ENCODE assay signal across 15 mouse cellular contexts in genomic region chr11:96310183-96310938, GRCm38 (mm10). TPM values are rescaled to one million over a fixed set of nuclear protein-coding genes. Genes with fewer than 3 reads are reported as not detected.
DNase-seq lines count a peak whose midpoint lies in the region; ATAC-seq and TF ChIP-seq lines count a peak whose summit lies in the region.
"Had no signal": no experiment of that assay in that cellular context is flagged by ENCODE, and none has a peak within 500 bp of the region (broad histone marks: within the 10 kb centered on the region; RNA-seq: fewer than 3 reads in every experiment).

No protein-coding gene starts in this region.

- ATAC-seq in hindbrain, embryonic 11.5 days (ENCODE audit: low FRiP score) = peak; percentile 59; the same call in 1 of the 2 replicates
- 0 out of 2 replicates have a peak, but pooled peaks have one; percentile 54 for ATAC-seq in neural tube, embryonic 12.5 days (ENCODE audit: low FRiP score, low read depth)
- ATAC-seq in forebrain, embryonic 15.5 days (replicated peaks) = no peak
- ATAC-seq: Patski had no signal

- WGBS in hindbrain, embryonic 11.5 days = under 1% methylated on average over 20 of the region's 20 CpGs
- WGBS in hindbrain, embryonic 10.5 days = 4% methylated on average over 20 of the region's 20 CpGs
- WGBS in kidney, adult 2 months = 14% methylated on average over 20 of the region's 20 CpGs
- WGBS in neural tube, embryonic 12.5 days = 2% methylated on average over 20 of the region's 20 CpGs
- 2% methylated on average over 20 of the region's 20 CpGs for WGBS in forebrain, embryonic 15.5 days

- peak overlapping the region; percentile 48 for H3K4me3 ChIP-seq in hindbrain, embryonic 11.5 days (ENCODE audit: low read depth, low read length)
- no peak overlapping the region for H3K4me3 ChIP-seq in hindbrain, embryonic 10.5 days
- H3K4me3 ChIP-seq in brown adipose tissue, adult 24 weeks (ENCODE audit: insufficient read depth, low read depth, low read length) = peak overlapping the region; percentile 20; the same call in 1 of the 2 replicates
- peak overlapping the region; percentile 38 for H3K4me3 ChIP-seq in kidney, adult 2 months (ENCODE audit: insufficient read depth, low read depth, low read length)
- peak overlapping the region; percentile 99 for H3K4me3 ChIP-seq in neural tube, embryonic 12.5 days
- no peak overlapping the region for H3K4me3 ChIP-seq in left cerebral cortex, adult 2 months
- H3K4me3 ChIP-seq in forebrain, embryonic 15.5 days = no peak overlapping the region

- TF ChIP-seq CTCF in kidney, adult 2 months (conservative IDR thresholded peaks at IDR 0.05; ENCODE audit: insufficient read depth, insufficient read length, low read depth, low read length) = no peak
- no peak for TF ChIP-seq CTCF in left cerebral cortex, adult 2 months (IDR thresholded peaks at IDR 0.05)

- H3K9ac ChIP-seq in hindbrain, embryonic 11.5 days (ENCODE audit: low read depth, low read length) = no peak overlapping the region
- H3K9ac ChIP-seq in neural tube, embryonic 12.5 days = peak overlapping the region; percentile 100
- no peak overlapping the region for H3K9ac ChIP-seq in forebrain, embryonic 15.5 days (replicated peaks)
- H3K9ac ChIP-seq: limb, embryonic 13.5 days had no signal

- H3K4me2 ChIP-seq in hindbrain, embryonic 11.5 days (replicated peaks; ENCODE audit: low read depth, low read length) = peak overlapping the region; percentile 35
- peak overlapping the region; percentile 100 for H3K4me2 ChIP-seq in neural tube, embryonic 12.5 days (replicated peaks)
- no peak overlapping the region for H3K4me2 ChIP-seq in forebrain, embryonic 15.5 days (replicated peaks)

- DNase-seq in hindbrain, embryonic 11.5 days (ENCODE audit: low spot score) = no peak
- DNase-seq in hindbrain, embryonic 10.5 days (ENCODE audit: low spot score) = no peak
- DNase-seq in kidney, adult 2 months = peak; percentile 53
- no peak for DNase-seq in left cerebral cortex, adult 2 months (ENCODE audit: extremely low spot score in 1 of 2, low spot score in 2 of 2)
- no peak for DNase-seq in cerebellum, adult 18-20 months
- DNase-seq: cerebellum, postnatal 10 days; heart, postnatal 4 days; layer of hippocampus, adult 9-11 months; spleen, adult 18-20 months had no signal

- peak overlapping the region; percentile 90 for H3K27ac ChIP-seq in hindbrain, embryonic 11.5 days (ENCODE audit: low read depth, low read length)
- H3K27ac ChIP-seq in hindbrain, embryonic 10.5 days = no peak overlapping the region
- peak overlapping the region; percentile 70 for H3K27ac ChIP-seq in brown adipose tissue, adult 24 weeks (replicated peaks; ENCODE audit: low read depth, low read length)
- H3K27ac ChIP-seq in kidney, adult 2 months (ENCODE audit: insufficient read depth, low read depth, low read length) = peak overlapping the region; percentile 92
- peak overlapping the region; percentile 100 for H3K27ac ChIP-seq in neural tube, embryonic 12.5 days
- H3K27ac ChIP-seq in left cerebral cortex, adult 2 months = no peak overlapping the region
- H3K27ac ChIP-seq in forebrain, embryonic 15.5 days (replicated peaks) = no peak overlapping the region
- H3K27ac ChIP-seq: limb, embryonic 13.5 days had no signal

- no peaks in the 10 kb centered on the region for H3K9me3 ChIP-seq in hindbrain, embryonic 11.5 days (ENCODE audit: control insufficient read depth, low read length)
- no peaks in the 10 kb centered on the region for H3K9me3 ChIP-seq in hindbrain, embryonic 10.5 days
- no peaks in the 10 kb centered on the region for H3K9me3 ChIP-seq in neural tube, embryonic 12.5 days
- no peaks in the 10 kb centered on the region for H3K9me3 ChIP-seq in forebrain, embryonic 15.5 days
- H3K9me3 ChIP-seq: limb, embryonic 13.5 days had no signal

- no peak for TF ChIP-seq POLR2A in kidney, adult 2 months (IDR thresholded peaks at IDR 0.05; ENCODE audit: low read depth, low read length)

- no peaks in the 10 kb centered on the region for H3K4me1 ChIP-seq in hindbrain, embryonic 11.5 days (replicated peaks; ENCODE audit: control insufficient read depth, insufficient read depth, low read length)
- peaks cover 12% of the 10 kb centered on the region for H3K4me1 ChIP-seq in hindbrain, embryonic 10.5 days (replicated peaks)
- peaks cover 21% of the 10 kb centered on the region for H3K4me1 ChIP-seq in brown adipose tissue, adult 24 weeks (ENCODE audit: control insufficient read depth, insufficient read depth, insufficient read length, low read length)
- peaks cover 18% of the 10 kb centered on the region; the same call in 1 of the 2 replicates for H3K4me1 ChIP-seq in kidney, adult 2 months (ENCODE audit: control insufficient read depth, insufficient read depth, low read length)
- H3K4me1 ChIP-seq in neural tube, embryonic 12.5 days = peaks cover 83% of the 10 kb centered on the region
- no peaks in the 10 kb centered on the region for H3K4me1 ChIP-seq in forebrain, embryonic 15.5 days

- H3K27me3 ChIP-seq in hindbrain, embryonic 11.5 days (ENCODE audit: control insufficient read depth, insufficient read depth, low read length) = peaks cover 95% of the 10 kb centered on the region
- H3K27me3 ChIP-seq in hindbrain, embryonic 10.5 days (ENCODE audit: insufficient read depth, poor library complexity, severe bottlenecking) = peaks cover 100% of the 10 kb centered on the region
- H3K27me3 ChIP-seq in kidney, adult 2 months (replicated peaks; ENCODE audit: control insufficient read depth, insufficient read depth, low read length) = no peaks in the 10 kb centered on the region
- H3K27me3 ChIP-seq in neural tube, embryonic 12.5 days (replicated peaks) = no peaks in the 10 kb centered on the region
- peaks cover 100% of the 10 kb centered on the region for H3K27me3 ChIP-seq in forebrain, embryonic 15.5 days
- H3K27me3 ChIP-seq: Patski had no signal

- H3K36me3 ChIP-seq in hindbrain, embryonic 11.5 days (ENCODE audit: control insufficient read depth, insufficient read depth, low read length) = no peaks in the 10 kb centered on the region
- no peaks in the 10 kb centered on the region for H3K36me3 ChIP-seq in hindbrain, embryonic 10.5 days
- no peaks in the 10 kb centered on the region for H3K36me3 ChIP-seq in kidney, adult 2 months (ENCODE audit: control insufficient read depth, insufficient read depth, low read length)
- peaks cover 3% of the 10 kb centered on the region for H3K36me3 ChIP-seq in neural tube, embryonic 12.5 days
- no peaks in the 10 kb centered on the region for H3K36me3 ChIP-seq in forebrain, embryonic 15.5 days
- H3K36me3 ChIP-seq: limb, embryonic 13.5 days had no signal

- intact Hi-C loops in left cerebral cortex, adult 2 months (cut with DNase I) = loop anchor here (5.0 to 10.0 kb wide), 2 partner anchors 242 to 306 kb away; partner anchors contain the start of gene Igf2bp1

RNA-seq across cellular contexts. Expression of gene Hoxb5, which starts 7.2 kb away (rescaled TPM):
- polyA plus RNA-seq in hindbrain, embryonic 11.5 days (2014; fragmentation: Nextera tagmentation; extraction: Ambion mirVana) = 33.1 and 42.5 TPM in 2 replicates
- polyA plus RNA-seq in hindbrain, embryonic 10.5 days (2016; fragmentation: Nextera tagmentation; extraction: Ambion mirVana) = 0.14 and 6.3 TPM in 2 replicates
- 1.1 and 1.2 TPM in 2 replicates for polyA plus RNA-seq in brown adipose tissue, adult 24 weeks (2012; ENCODE audit: insufficient read depth, insufficient read length, missing spikeins)
- polyA plus RNA-seq in kidney, adult 2 months (2012; rRNA removed) = 7.7 and 8.4 TPM in 2 replicates
- 79.2 and 94.7 TPM in 2 replicates for polyA plus RNA-seq in neural tube, embryonic 12.5 days (2016; fragmentation: Nextera tagmentation; extraction: Ambion mirVana)
- not detected for total RNA-seq in left cerebral cortex, adult 2 months (2021)
- polyA plus RNA-seq in forebrain, embryonic 15.5 days (2015; fragmentation: Nextera tagmentation; extraction: Ambion mirVana) = not detected in 2 replicates
- polyA plus RNA-seq: C2C12 had no signal

RNA-seq across cellular contexts. Expression of gene Hoxb4, which starts 7.7 kb away (rescaled TPM):
- polyA plus RNA-seq in hindbrain, embryonic 11.5 days (2014; fragmentation: Nextera tagmentation; extraction: Ambion mirVana) = 3.5 and 5.1 TPM in 2 replicates
- 0.47 and 3.1 TPM in 2 replicates for polyA plus RNA-seq in hindbrain, embryonic 10.5 days (2016; fragmentation: Nextera tagmentation; extraction: Ambion mirVana)
- 6.0 and 6.4 TPM in 2 replicates for polyA plus RNA-seq in brown adipose tissue, adult 24 weeks (2012; ENCODE audit: insufficient read depth, insufficient read length, missing spikeins)
- polyA plus RNA-seq in kidney, adult 2 months (2012; rRNA removed) = 12.6 and 14.6 TPM in 2 replicates
- 10.2 and 15.1 TPM in 2 replicates for polyA plus RNA-seq in neural tube, embryonic 12.5 days (2016; fragmentation: Nextera tagmentation; extraction: Ambion mirVana)
- not detected for total RNA-seq in left cerebral cortex, adult 2 months (2021)
- polyA plus RNA-seq in forebrain, embryonic 15.5 days (2015; fragmentation: Nextera tagmentation; extraction: Ambion mirVana) = not detected in 2 replicates

RNA-seq across cellular contexts. Expression of gene Hoxb3, which starts 12.8 kb away (rescaled TPM):
- 10.5 and 13.1 TPM in 2 replicates for polyA plus RNA-seq in hindbrain, embryonic 11.5 days (2014; fragmentation: Nextera tagmentation; extraction: Ambion mirVana)
- polyA plus RNA-seq in hindbrain, embryonic 10.5 days (2016; fragmentation: Nextera tagmentation; extraction: Ambion mirVana) = 5.3 and 9.6 TPM in 2 replicates
- 1.7 and 2.0 TPM in 2 replicates for polyA plus RNA-seq in brown adipose tissue, adult 24 weeks (2012; ENCODE audit: insufficient read depth, insufficient read length, missing spikeins)
- 10.1 and 14.1 TPM in 2 replicates for polyA plus RNA-seq in kidney, adult 2 months (2012; rRNA removed)
- polyA plus RNA-seq in neural tube, embryonic 12.5 days (2016; fragmentation: Nextera tagmentation; extraction: Ambion mirVana) = 21.2 and 26.5 TPM in 2 replicates
- not detected for total RNA-seq in left cerebral cortex, adult 2 months (2021)
- polyA plus RNA-seq in forebrain, embryonic 15.5 days (2015; fragmentation: Nextera tagmentation; extraction: Ambion mirVana) = not detected in 2 replicates
- polyA plus RNA-seq: C2C12 had no signal

RNA-seq across cellular contexts. Expression of gene Hoxb6, which starts 18.1 kb away (rescaled TPM):
- polyA plus RNA-seq in hindbrain, embryonic 11.5 days (2014; fragmentation: Nextera tagmentation; extraction: Ambion mirVana) = 15.9 and 38.5 TPM in 2 replicates
- polyA plus RNA-seq in hindbrain, embryonic 10.5 days (2016; fragmentation: Nextera tagmentation; extraction: Ambion mirVana) = 0.31 TPM in 1 of 2 replicates, not detected in the other
- 0.91 and 1.9 TPM in 2 replicates for polyA plus RNA-seq in brown adipose tissue, adult 24 weeks (2012; ENCODE audit: insufficient read depth, insufficient read length, missing spikeins)
- polyA plus RNA-seq in kidney, adult 2 months (2012; rRNA removed) = 62.7 and 67.9 TPM in 2 replicates
- polyA plus RNA-seq in neural tube, embryonic 12.5 days (2016; fragmentation: Nextera tagmentation; extraction: Ambion mirVana) = 145 and 151 TPM in 2 replicates
- total RNA-seq in left cerebral cortex, adult 2 months (2021) = not detected
- not detected in 2 replicates for polyA plus RNA-seq in forebrain, embryonic 15.5 days (2015; fragmentation: Nextera tagmentation; extraction: Ambion mirVana)
- total RNA-seq: heart, postnatal 4 days had no signal

RNA-seq across cellular contexts. Expression of gene Hoxb7, which starts 23.9 kb away (rescaled TPM):
- 4.0 and 11.2 TPM in 2 replicates for polyA plus RNA-seq in hindbrain, embryonic 11.5 days (2014; fragmentation: Nextera tagmentation; extraction: Ambion mirVana)
- polyA plus RNA-seq in hindbrain, embryonic 10.5 days (2016; fragmentation: Nextera tagmentation; extraction: Ambion mirVana) = not detected in 2 replicates
- 2.1 and 2.6 TPM in 2 replicates for polyA plus RNA-seq in brown adipose tissue, adult 24 weeks (2012; ENCODE audit: insufficient read depth, insufficient read length, missing spikeins)
- polyA plus RNA-seq in kidney, adult 2 months (2012; rRNA removed) = 15.5 and 16.5 TPM in 2 replicates
- polyA plus RNA-seq in neural tube, embryonic 12.5 days (2016; fragmentation: Nextera tagmentation; extraction: Ambion mirVana) = 97.1 and 101 TPM in 2 replicates
- total RNA-seq in left cerebral cortex, adult 2 months (2021) = not detected
- polyA plus RNA-seq in forebrain, embryonic 15.5 days (2015; fragmentation: Nextera tagmentation; extraction: Ambion mirVana) = not detected in 2 replicates

Comparison
In these comparisons a context has a peak if more than half of its experiments do, and no peak if none do; other contexts are left out.
1. H3K27ac ChIP-seq: peak in hindbrain, embryonic 11.5 days (single experiment), brown adipose tissue, adult 24 weeks (single experiment), kidney, adult 2 months (single experiment) and neural tube, embryonic 12.5 days (single experiment); none in hindbrain, embryonic 10.5 days (single experiment), left cerebral cortex, adult 2 months (single experiment) and forebrain, embryonic 15.5 days (single experiment).
2. H3K4me3 ChIP-seq: peak in hindbrain, embryonic 11.5 days (single experiment), brown adipose tissue, adult 24 weeks (single experiment), kidney, adult 2 months (single experiment) and neural tube, embryonic 12.5 days (single experiment); none in hindbrain, embryonic 10.5 days (single experiment), left cerebral cortex, adult 2 months (single experiment) and forebrain, embryonic 15.5 days (single experiment).